Mouse (Mus musculus): Measurements from ENCODE around the gene Tiam1. TPM values are rescaled to one million over a fixed set of nuclear protein-coding genes. Genes with fewer than 3 reads are reported as not detected.
A peak's percentile ranks its signal among the peaks of the same experiment; 100 is the strongest.

Gene Tiam1
- total and polyA plus RNA-seq, 2 experiments from 2014 or later, result 20.5 to 42.4 TPM

DNA sequence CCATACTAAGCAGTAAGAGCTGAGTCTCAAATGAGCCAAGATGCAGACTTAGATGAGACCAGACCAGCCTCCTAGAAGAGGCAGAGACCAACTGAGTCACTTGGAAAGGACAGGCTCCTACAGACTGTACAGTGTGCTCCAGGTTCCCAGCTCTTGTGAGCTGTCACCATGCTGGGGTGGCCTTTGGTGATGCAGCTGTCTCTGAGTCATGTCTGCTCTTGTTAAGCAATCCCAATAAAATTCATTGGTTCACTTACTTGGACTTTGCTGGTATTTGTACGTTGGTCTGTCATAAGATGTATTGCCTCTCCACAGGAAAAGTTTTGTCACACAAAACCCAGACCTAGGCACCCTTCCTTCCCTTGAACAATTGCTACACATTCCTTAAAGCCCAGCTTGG is 1.7 kb upstream of the Tiam1 start:
- no peak for DNase-seq
- Histone ChIP-seq H3K4me3 (ENCODE audit: low read depth, low read length) (no peak overlapping the region), H3K27ac (ENCODE audit: low read depth, low read length) (no peak overlapping the region), H3K4me1 (ENCODE audit: insufficient read depth) (peaks cover 8% of the 10 kb centered on the region; the same call in 1 of the 2 replicates), H3K4me2 (ENCODE audit: low read depth) (no peak overlapping the region), H3K9ac (no peak overlapping the region), H3K27me3 (ENCODE audit: insufficient read depth, low read length) (no peaks in the 10 kb centered on the region), H3K36me3 (ENCODE audit: insufficient read depth) (no peaks in the 10 kb centered on the region), H3K9me3 (ENCODE audit: low read length) (no peaks in the 10 kb centered on the region)
- TF ChIP-seq CTCF (IDR thresholded peaks at IDR 0.05; ENCODE audit: low read depth), result no peak
- ATAC-seq, result no peak
- 93% methylated on average over 1 of the region's 1 CpGs for WGBS

DNA sequence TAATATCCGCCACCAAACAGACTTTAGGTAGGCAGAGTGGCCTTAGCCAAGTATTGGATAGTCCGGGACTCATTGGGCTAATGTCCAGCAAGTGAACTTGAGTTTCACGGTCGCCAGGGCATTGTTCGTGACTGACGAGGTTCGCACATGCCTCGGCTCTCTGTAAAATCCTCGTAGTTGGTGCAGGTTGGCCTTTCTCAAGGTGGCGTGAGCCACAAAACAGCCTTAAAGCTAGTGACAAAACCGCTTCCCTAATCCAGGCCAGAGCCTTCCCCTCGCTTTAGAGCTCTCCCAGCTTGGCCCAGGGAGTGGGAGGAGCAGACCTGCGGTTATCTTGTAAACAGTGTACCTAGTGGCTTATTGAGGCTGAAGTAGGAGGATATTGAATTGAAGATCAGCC is 972 bp upstream of the Tiam1 start:
- ATAC-seq, result no peak
- H3K27ac ChIP-seq (ENCODE audit: low read depth, low read length), result peak overlapping the region; percentile 94; the same call in 1 of the 2 replicates

DNA sequence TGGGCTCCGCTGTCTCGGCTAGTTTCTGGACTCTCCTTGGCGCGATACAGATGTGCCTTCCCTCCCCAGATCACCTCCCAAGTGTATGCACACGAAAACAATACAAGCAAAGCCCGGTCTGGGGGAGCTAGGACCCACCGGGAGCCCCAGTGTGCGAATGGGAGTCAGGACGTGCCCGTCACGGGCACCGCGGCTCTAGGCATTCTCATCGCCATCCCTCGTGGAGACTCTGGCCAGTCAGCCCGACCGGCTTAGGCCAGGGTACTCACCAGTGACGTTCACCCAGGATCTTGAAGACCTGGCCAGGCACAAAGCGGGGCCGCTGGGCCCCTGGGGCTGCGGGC is 181 bp downstream of the Tiam1 start:
- WGBS, result under 1% methylated on average over 21 of the region's 21 CpGs
- H3K4me2 ChIP-seq (ENCODE audit: low read depth), result peak overlapping the region; percentile 57

More for the DNA sequence above, 972 bp upstream of the Tiam1 start:
- H3K4me2 ChIP-seq (ENCODE audit: low read depth), result peak overlapping the region; percentile 57
- DNase-seq, result no peak
- TF ChIP-seq CTCF (IDR thresholded peaks at IDR 0.05; ENCODE audit: low read depth), result no peak
- H3K4me1 ChIP-seq (ENCODE audit: insufficient read depth), result peaks cover 8% of the 10 kb centered on the region; the same call in 1 of the 2 replicates
- 2% methylated on average over 13 of the region's 13 CpGs for WGBS
- peak overlapping the region; percentile 80 for H3K4me3 ChIP-seq (ENCODE audit: low read depth, low read length)
- H3K36me3 ChIP-seq (ENCODE audit: insufficient read depth), result no peaks in the 10 kb centered on the region
- H3K9ac ChIP-seq, result peak overlapping the region; percentile 83
- H3K9me3 ChIP-seq (ENCODE audit: low read length), result no peaks in the 10 kb centered on the region
- H3K27me3 ChIP-seq (ENCODE audit: insufficient read depth, low read length), result no peaks in the 10 kb centered on the region

DNA sequence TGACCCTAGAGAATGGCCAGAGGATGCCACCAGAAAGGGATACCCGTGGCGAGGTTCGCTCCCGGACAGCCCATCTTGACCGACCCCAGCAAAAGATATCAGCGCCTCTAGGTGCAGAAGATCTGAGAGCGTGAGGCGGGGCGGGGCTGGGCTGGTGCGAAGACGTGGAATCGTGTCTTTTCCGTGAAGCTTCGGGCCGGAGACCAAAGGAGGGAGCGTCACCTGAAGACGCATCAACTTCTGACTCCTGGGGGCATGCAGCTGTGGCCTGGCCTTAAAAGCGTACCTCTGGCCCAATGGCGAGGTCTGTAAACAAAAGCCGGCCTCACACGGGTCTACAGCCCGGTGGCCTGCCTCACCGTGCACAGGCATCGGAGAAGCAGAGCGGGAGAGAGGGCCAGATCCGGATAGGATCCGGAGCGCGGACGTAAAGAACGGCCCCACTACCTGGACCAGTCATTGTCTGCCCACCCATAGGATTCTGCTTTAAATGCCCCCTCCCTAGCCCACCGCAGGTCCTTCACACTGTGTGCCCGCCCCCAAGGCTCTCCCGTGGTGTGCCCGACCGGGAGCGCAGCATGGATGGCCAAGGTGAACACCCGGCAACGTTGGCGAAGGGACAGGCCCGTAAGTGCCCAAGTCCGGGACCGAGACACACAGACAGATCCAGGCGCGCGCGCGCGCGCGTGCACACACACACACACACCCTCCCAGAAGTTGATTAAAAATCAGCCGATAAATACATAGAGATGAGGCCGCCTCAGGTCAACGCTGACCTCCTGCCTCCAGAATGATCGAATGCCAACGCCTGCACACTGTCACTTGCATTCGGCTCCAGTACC is 774 bp downstream of the Tiam1 start:
- DNase-seq, result peak; percentile 82
- TF ChIP-seq CTCF (IDR thresholded peaks at IDR 0.05; ENCODE audit: low read depth), result 0 out of 2 replicates have a peak, but pooled peaks have one; percentile 1
- peak; percentile 0; the same call in 1 of the 2 replicates for ATAC-seq
- Histone ChIP-seq H3K27me3 (ENCODE audit: insufficient read depth, low read length) (no peaks in the 10 kb centered on the region), H3K4me3 (ENCODE audit: low read depth, low read length) (peak overlapping the region; percentile 80), H3K9ac (peak overlapping the region; percentile 83), H3K9me3 (ENCODE audit: low read length) (no peaks in the 10 kb centered on the region), H3K4me1 (ENCODE audit: insufficient read depth) (peaks cover 8% of the 10 kb centered on the region; the same call in 1 of the 2 replicates), H3K36me3 (ENCODE audit: insufficient read depth) (no peaks in the 10 kb centered on the region), H3K27ac (ENCODE audit: low read depth, low read length) (peak overlapping the region; percentile 94), H3K4me2 (ENCODE audit: low read depth) (peak overlapping the region; percentile 57)
- WGBS, result under 1% methylated on average over 57 of the region's 57 CpGs

More for the DNA sequence above, 181 bp downstream of the Tiam1 start:
- no peak for TF ChIP-seq CTCF (IDR thresholded peaks at IDR 0.05; ENCODE audit: low read depth)
- Histone ChIP-seq H3K4me3 (ENCODE audit: low read depth, low read length) (peak overlapping the region; percentile 80), H3K9ac (peak overlapping the region; percentile 83), H3K4me1 (ENCODE audit: insufficient read depth) (peaks cover 8% of the 10 kb centered on the region; the same call in 1 of the 2 replicates), H3K9me3 (ENCODE audit: low read length) (no peaks in the 10 kb centered on the region), H3K27me3 (ENCODE audit: insufficient read depth, low read length) (no peaks in the 10 kb centered on the region), H3K36me3 (ENCODE audit: insufficient read depth) (no peaks in the 10 kb centered on the region), H3K27ac (ENCODE audit: low read depth, low read length) (peak overlapping the region; percentile 94)
- ATAC-seq (peak; percentile 63), DNase-seq (no peak)

DNA sequence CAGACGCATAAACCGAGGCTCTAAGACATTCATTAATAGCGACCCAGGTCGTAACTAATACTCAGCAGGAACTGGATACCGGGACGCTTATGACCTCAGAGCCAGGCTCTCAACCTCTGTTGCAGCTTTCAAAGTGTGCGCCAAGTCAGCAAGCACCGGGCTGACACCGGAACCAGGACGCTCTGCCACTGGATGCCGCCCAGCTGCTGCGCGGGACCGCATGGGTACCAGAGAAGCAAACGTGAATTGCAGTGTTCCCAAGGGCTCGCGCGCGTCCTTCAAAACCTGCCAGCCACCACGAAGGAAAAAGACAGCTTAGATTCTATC is 1.4 kb downstream of the Tiam1 start:
- Histone ChIP-seq H3K4me3 (ENCODE audit: low read depth, low read length) (peak overlapping the region; percentile 80), H3K27ac (ENCODE audit: low read depth, low read length) (peak overlapping the region; percentile 94), H3K4me2 (ENCODE audit: low read depth) (peak overlapping the region; percentile 57), H3K27me3 (ENCODE audit: insufficient read depth, low read length) (no peaks in the 10 kb centered on the region), H3K9me3 (ENCODE audit: low read length) (no peaks in the 10 kb centered on the region), H3K9ac (peak overlapping the region; percentile 83), H3K4me1 (ENCODE audit: insufficient read depth) (peaks cover 8% of the 10 kb centered on the region; the same call in 1 of the 2 replicates), H3K36me3 (ENCODE audit: insufficient read depth) (no peaks in the 10 kb centered on the region)
- DNase-seq, result peak; percentile 70
- ATAC-seq, result no peak
- 1% methylated on average over 20 of the region's 20 CpGs for WGBS
- no peak for TF ChIP-seq CTCF (IDR thresholded peaks at IDR 0.05; ENCODE audit: low read depth)

DNA sequence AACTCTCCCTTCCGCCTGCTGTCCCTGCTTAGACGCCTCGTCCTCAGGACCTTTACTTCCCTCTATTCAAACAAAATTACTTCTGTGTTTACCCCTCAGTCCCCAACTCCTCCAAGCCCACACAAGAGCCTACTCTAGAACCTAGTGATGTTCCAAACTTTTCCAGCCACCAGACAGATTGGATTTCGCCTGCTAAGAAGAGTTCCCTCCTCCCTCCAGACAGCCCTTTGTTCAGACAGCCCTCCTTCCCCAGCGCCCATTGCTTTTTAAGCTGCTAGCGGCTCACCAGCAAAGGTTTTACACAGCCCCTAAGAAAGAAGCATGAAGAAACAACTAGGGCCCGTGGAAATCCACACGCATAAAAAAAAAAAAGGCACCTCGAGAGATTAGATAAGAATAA is 2.0 kb downstream of the Tiam1 start:
- Histone ChIP-seq H3K4me3 (ENCODE audit: low read depth, low read length) (peak overlapping the region; percentile 80), H3K36me3 (ENCODE audit: insufficient read depth) (no peaks in the 10 kb centered on the region), H3K4me2 (ENCODE audit: low read depth) (peak overlapping the region; percentile 57), H3K27me3 (ENCODE audit: insufficient read depth, low read length) (no peaks in the 10 kb centered on the region), H3K4me1 (ENCODE audit: insufficient read depth) (peaks cover 8% of the 10 kb centered on the region; the same call in 1 of the 2 replicates), H3K27ac (ENCODE audit: low read depth, low read length) (no peak overlapping the region), H3K9me3 (ENCODE audit: low read length) (no peaks in the 10 kb centered on the region), H3K9ac (peak overlapping the region; percentile 83; the same call in 1 of the 2 replicates)
- no peak for TF ChIP-seq CTCF (IDR thresholded peaks at IDR 0.05; ENCODE audit: low read depth)
- peak; percentile 20 for DNase-seq
- ATAC-seq, result no peak
- WGBS, result 23% methylated on average over 9 of the region's 9 CpGs

DNA sequence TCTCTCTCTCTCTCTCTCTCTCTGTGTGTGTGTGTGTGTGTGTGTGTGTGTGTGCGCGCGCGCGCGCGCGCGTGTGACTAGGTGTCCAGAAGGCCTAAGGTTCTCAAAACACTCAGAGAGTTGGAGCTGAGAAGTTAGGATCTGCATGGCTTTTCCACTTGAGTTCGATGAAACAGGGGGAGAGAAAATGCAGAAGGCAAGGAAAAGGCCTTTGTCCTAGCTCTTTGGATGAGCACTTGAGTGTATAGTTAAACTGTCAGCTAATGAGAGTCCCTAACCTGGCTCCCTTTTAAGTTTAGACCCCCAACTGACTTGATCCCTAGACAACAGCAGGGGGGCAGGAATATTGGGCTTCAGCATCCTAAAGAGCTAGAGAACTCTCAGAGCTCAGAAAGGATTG is 3.0 kb downstream of the Tiam1 start:
- Histone ChIP-seq H3K4me3 (ENCODE audit: low read depth, low read length) (no peak overlapping the region), H3K36me3 (ENCODE audit: insufficient read depth) (no peaks in the 10 kb centered on the region), H3K4me1 (ENCODE audit: insufficient read depth) (peaks cover 8% of the 10 kb centered on the region; the same call in 1 of the 2 replicates), H3K27ac (ENCODE audit: low read depth, low read length) (no peak overlapping the region), H3K9me3 (ENCODE audit: low read length) (no peaks in the 10 kb centered on the region), H3K4me2 (ENCODE audit: low read depth) (no peak overlapping the region), H3K9ac (no peak overlapping the region), H3K27me3 (ENCODE audit: insufficient read depth, low read length) (no peaks in the 10 kb centered on the region)
- ATAC-seq, result no peak
- WGBS, result 80% methylated on average over 10 of the region's 10 CpGs
- no peak for DNase-seq
- TF ChIP-seq CTCF (IDR thresholded peaks at IDR 0.05; ENCODE audit: low read depth), result no peak
